11 mouse cellular contexts compared by ENCODE assay signal in genomic region chr13:38878718-38879669, GRCm38 (mm10).
DNase-seq lines count a peak whose midpoint lies in the region; ATAC-seq and TF ChIP-seq lines count a peak whose summit lies in the region.
"Had no signal": no experiment of that assay in that cellular context is flagged by ENCODE, and none has a peak within 500 bp of the region (broad histone marks: within the 10 kb centered on the region; RNA-seq: fewer than 3 reads in every experiment).

No protein-coding gene starts in this region.

- no peak overlapping the region for H3K27ac ChIP-seq in midbrain, embryonic 11.5 days (ENCODE audit: low read depth, low read length)
- no peak overlapping the region for H3K27ac ChIP-seq in midbrain, embryonic 16.5 days (ENCODE audit: low read length)
- H3K27ac ChIP-seq in forebrain, embryonic 14.5 days (ENCODE audit: low read depth, low read length): peak overlapping the region; percentile 58; the same call in 1 of the 2 replicates
- H3K27ac ChIP-seq: macrophage had no signal

- H3K4me1 ChIP-seq in midbrain, embryonic 11.5 days (ENCODE audit: control insufficient read depth, insufficient read depth, low read length): no peaks in the 10 kb centered on the region
- no peaks in the 10 kb centered on the region for H3K4me1 ChIP-seq in midbrain, embryonic 16.5 days (ENCODE audit: control insufficient read depth, insufficient read depth, low read length)
- no peaks in the 10 kb centered on the region for H3K4me1 ChIP-seq in forebrain, embryonic 14.5 days (ENCODE audit: control insufficient read depth, insufficient read depth, low read length)

- no peaks in the 10 kb centered on the region for H3K27me3 ChIP-seq in midbrain, embryonic 11.5 days (ENCODE audit: control insufficient read depth, insufficient read depth, low read length)
- no peaks in the 10 kb centered on the region for H3K27me3 ChIP-seq in midbrain, embryonic 16.5 days (ENCODE audit: control insufficient read depth, insufficient read depth, low read depth, low read length)
- H3K27me3 ChIP-seq in forebrain, embryonic 14.5 days (replicated peaks; ENCODE audit: control insufficient read depth, insufficient read depth, low read length): no peaks in the 10 kb centered on the region
- H3K27me3 ChIP-seq in myocyte (ENCODE audit: control insufficient read depth, insufficient read depth, insufficient read length): no peaks in the 10 kb centered on the region

- no peak overlapping the region for H3ac ChIP-seq in myocyte (ENCODE audit: control insufficient read depth, insufficient read length)

- H3K36me3 ChIP-seq in midbrain, embryonic 11.5 days (ENCODE audit: control insufficient read depth, insufficient read depth, low read length): no peaks in the 10 kb centered on the region
- H3K36me3 ChIP-seq in midbrain, embryonic 16.5 days (ENCODE audit: control insufficient read depth, insufficient read depth, low read length): no peaks in the 10 kb centered on the region
- no peaks in the 10 kb centered on the region for H3K36me3 ChIP-seq in forebrain, embryonic 14.5 days (ENCODE audit: control insufficient read depth, insufficient read depth, low read length)
- no peaks in the 10 kb centered on the region for H3K36me3 ChIP-seq in myocyte (ENCODE audit: control insufficient read depth, insufficient read depth)

- H3K79me2 ChIP-seq in myocyte (ENCODE audit: control insufficient read depth, insufficient read depth): no peaks in the 10 kb centered on the region

- H3K4me2 ChIP-seq in midbrain, embryonic 11.5 days: no peak overlapping the region
- no peak overlapping the region for H3K4me2 ChIP-seq in midbrain, embryonic 16.5 days (ENCODE audit: low read length)
- H3K4me2 ChIP-seq in forebrain, embryonic 14.5 days (ENCODE audit: low read length): no peak overlapping the region
- no peak overlapping the region for H3K4me2 ChIP-seq in myocyte (ENCODE audit: low read depth)

- WGBS in midbrain, embryonic 11.5 days: 81% methylated on average over 7 of the region's 7 CpGs
- WGBS in midbrain, embryonic 16.5 days: 59% methylated on average over 7 of the region's 7 CpGs
- WGBS in forebrain, embryonic 14.5 days: 69% methylated on average over 7 of the region's 7 CpGs

- ATAC-seq in frontal cortex, adult (ENCODE audit: low TSS enrichment): no peak
- peak; percentile 69; the same call in 1 of the 2 replicates for ATAC-seq in midbrain, embryonic 11.5 days (ENCODE audit: low FRiP score)
- no peak for ATAC-seq in midbrain, embryonic 16.5 days
- peak; percentile 94 for ATAC-seq in forebrain, embryonic 14.5 days

- no peak for TF ChIP-seq POLR2A in myocyte (IDR thresholded peaks at IDR 0.05; ENCODE audit: insufficient read length, low read depth)

- no peak overlapping the region for H3K4me3 ChIP-seq in midbrain, embryonic 11.5 days (ENCODE audit: low read depth, low read length)
- no peak overlapping the region for H3K4me3 ChIP-seq in midbrain, embryonic 16.5 days (ENCODE audit: low read depth, low read length)
- no peak overlapping the region for H3K4me3 ChIP-seq in forebrain, embryonic 14.5 days (ENCODE audit: low read depth, low read length)
- no peak overlapping the region for H3K4me3 ChIP-seq in myocyte

- no peak overlapping the region for H3K9ac ChIP-seq in midbrain, embryonic 11.5 days (ENCODE audit: low read length)
- H3K9ac ChIP-seq in midbrain, embryonic 16.5 days (ENCODE audit: low read depth, low read length): no peak overlapping the region
- no peak overlapping the region for H3K9ac ChIP-seq in forebrain, embryonic 14.5 days (ENCODE audit: low read length)

- H3K9me3 ChIP-seq in midbrain, embryonic 11.5 days (ENCODE audit: control insufficient read depth, low read length): no peaks in the 10 kb centered on the region
- H3K9me3 ChIP-seq in midbrain, embryonic 16.5 days (replicated peaks; ENCODE audit: control insufficient read depth, low read length, poor library complexity, severe bottlenecking): no peaks in the 10 kb centered on the region
- H3K9me3 ChIP-seq in forebrain, embryonic 14.5 days (replicated peaks; ENCODE audit: control insufficient read depth, low read length): no peaks in the 10 kb centered on the region

- DNase-seq in frontal cortex, postnatal 36 days (ENCODE audit: low spot score in 2 of 2): peak; percentile 20
- peak; percentile 68 for DNase-seq in midbrain, embryonic 11.5 days (ENCODE audit: low spot score, missing footprints)
- DNase-seq in forebrain, embryonic 14.5 days (ENCODE audit: low spot score): peak; percentile 82
- DNase-seq in T-cell, adult 2 months (ENCODE audit: low spot score): no peak
- DNase-seq in gastrocnemius, postnatal 4 days (ENCODE audit: low spot score in 2 of 2): no peak
- DNase-seq: B cell, adult 2 months; kidney, postnatal 36 days had no signal

TF ChIP-seq in myocyte, 11 proteins besides CTCF, POLR2A, EP300 and RAD21:
- TF ChIP-seq TCF12 (IDR thresholded peaks at IDR 0.05; ENCODE audit: insufficient read depth, poor library complexity, severe bottlenecking): no peak
- 0 out of 2 replicates have a peak, but pooled peaks have one; percentile 18 for TF ChIP-seq CEBPB (IDR thresholded peaks at IDR 0.05; ENCODE audit: insufficient read depth, poor library complexity, severe bottlenecking)

Comparison
In these comparisons a context has a peak if more than half of its experiments do, and no peak if none do; other contexts are left out.
1. ATAC-seq: peak in midbrain, embryonic 11.5 days (single experiment) and forebrain, embryonic 14.5 days (single experiment); none in frontal cortex, adult (single experiment) and midbrain, embryonic 16.5 days (single experiment).
2. DNase-seq: peak in frontal cortex, postnatal 36 days (2 of 2), midbrain, embryonic 11.5 days (single experiment) and forebrain, embryonic 14.5 days (single experiment); none in T-cell, adult 2 months (single experiment) and gastrocnemius, postnatal 4 days (0 of 2).